Mouse (Mus musculus) adrenal gland, adult 18-20 months (tissue): ENCODE results near the gene Tril. TPM values are rescaled to one million over a fixed set of nuclear protein-coding genes. Genes with fewer than 3 reads are reported as not detected.

Experiments
- DNase-seq, 2 experiments: peaks; one replicate each; pipeline ENCODE4 v3.0.0; 2021 to 2022; ENCODE audit warnings: low spot score in 2 of 2
- long read RNA-seq, 2 experiments: library from polyadenylated mRNA; stranded (forward); transcript quantifications; one replicate each; pipeline ENCODE4 v2.0.0; 2021
- total RNA-seq, 2 experiments: library from RNA; stranded (reverse); gene quantifications; 1 replicate in 1 of 2; 2 replicates in 1 of 2; pipeline ENCODE4 v1.2.3; 2021

Gene Tril
- 1 to 10 TPM; 4.9 to 6.2 TPM for total RNA-seq
- long read RNA-seq, experiment 1, full-length matches to known transcripts, result 4 of 4 reads
- long read RNA-seq, experiment 1, partial matches to known transcripts, result 0 of 4 reads
- long read RNA-seq, experiment 1, other reads (novel, unspliced or antisense), result 0 of 4 reads
- long read RNA-seq, experiment 2, full-length matches to known transcripts, result 19 of 19 reads
- long read RNA-seq, experiment 2, partial matches to known transcripts, result 0 of 19 reads
- long read RNA-seq, experiment 2, other reads (novel, unspliced or antisense), result 0 of 19 reads

- DNase-seq, result peak; percentile 47 to 59
Observed at GRCm38 (mm10) chr6:53820486-53820985, at the start of gene Tril. Gene Tril, minus strand, starts transcription at chr6:53820830.

GRCm38 (mm10) chr6:53863011-53863410 is 42.4 kb upstream of the Tril start:
- no peak for DNase-seq

DNA sequence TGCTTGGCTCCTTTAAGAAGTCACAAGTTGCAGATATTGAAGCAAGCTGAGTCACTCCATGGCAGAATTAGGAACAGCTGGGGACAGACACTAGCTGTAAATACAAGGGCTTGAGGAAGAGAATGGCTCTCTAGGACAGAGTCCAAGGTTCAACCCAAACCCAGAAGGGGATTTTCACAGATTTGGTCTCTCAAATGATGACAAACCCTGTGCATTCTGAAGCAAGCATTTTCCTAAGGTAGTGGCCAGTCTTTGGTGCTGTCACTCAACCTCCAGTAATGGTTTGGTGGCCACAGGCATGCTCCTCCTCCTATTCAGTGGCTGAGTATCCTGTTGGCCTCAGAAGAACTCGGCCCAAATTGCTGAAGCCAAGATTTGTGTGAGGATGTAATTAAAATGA is 38.5 kb upstream of the Tril start:
- DNase-seq, result no peak

DNA sequence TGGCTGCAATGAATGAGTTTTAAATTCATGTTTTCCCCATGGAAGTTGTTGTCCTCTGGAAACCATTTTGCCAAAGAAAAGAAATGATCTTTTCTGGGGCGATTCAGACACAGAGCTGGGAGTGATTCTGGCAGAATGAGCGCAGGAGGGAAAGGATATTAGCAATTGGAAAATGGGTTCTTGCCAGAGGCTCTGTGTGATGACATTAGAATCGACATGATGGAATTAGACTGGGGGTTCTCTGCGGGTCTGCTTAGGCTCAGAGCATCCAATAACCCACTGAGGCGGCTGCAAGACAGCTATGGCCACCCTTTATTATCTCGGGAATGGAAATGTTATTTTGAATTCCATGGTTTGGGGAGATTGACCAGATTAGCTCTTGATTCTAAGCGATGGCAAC is 37.2 kb upstream of the Tril start:
- no peak for DNase-seq

- no peak for DNase-seq
Observed at GRCm38 (mm10) chr6:53856775-53857174, 36.1 kb upstream of the Tril start.

DNA sequence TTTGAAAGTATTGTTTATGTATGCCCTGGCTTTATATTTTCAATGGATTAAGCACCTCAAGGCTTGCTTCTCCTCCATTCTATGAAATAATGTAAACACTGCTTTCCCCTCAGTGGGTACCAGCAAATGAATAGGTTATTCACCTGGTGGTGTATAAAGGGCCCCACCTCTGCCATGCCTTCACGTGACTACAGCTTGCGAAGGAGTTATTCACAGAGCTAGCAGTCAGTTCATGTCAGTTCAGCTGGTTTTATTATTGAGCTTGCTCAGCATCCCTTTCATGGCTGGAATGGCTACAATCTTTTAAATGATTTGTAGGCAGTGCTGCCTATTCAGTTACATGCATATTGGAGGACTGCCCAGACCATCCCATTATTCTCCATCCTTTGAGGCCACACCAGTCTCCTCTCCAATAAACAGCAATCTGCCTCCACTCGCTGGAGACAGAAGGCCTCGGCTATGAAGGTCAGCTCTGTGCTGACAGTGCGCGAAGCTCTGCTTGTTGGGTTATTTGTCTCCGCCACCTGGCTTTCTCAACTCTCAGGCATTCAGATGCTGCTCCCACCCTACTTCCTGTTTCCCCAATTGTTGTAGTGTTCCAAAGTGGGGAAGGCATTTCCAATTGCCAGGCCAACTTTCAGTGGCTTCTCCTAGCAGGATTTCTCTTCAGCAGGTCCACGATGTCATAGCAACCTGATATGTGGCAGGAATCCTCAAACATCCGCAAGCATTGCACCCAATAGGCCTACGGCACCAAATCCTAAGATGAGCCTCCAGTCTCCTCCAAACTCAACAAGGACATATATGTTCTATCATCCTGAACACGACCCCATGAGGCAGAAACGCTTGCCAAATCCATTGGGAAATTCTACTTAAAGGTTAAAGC is 34.6 kb upstream of the Tril start:
- no peak for DNase-seq

DNA sequence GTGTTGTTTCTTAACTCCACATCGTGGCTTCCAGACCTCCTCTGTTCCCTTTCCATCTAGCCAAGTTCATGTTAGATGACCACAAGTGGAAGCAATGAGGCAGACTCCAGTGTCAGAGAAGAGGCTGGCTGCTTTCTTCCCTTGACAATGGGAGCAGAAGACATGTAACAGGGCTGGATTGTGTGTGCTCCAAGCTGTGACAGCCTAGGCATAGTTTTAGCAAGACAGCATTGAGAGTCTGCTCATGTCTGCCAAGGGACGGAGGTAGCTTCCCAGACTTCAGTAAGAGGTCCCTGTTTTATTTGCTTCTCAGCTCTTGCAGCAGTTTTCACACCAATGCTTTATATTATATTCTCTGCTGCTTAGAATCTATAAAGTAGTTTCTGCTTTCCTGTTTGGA is 33.6 kb upstream of the Tril start:
- no peak for DNase-seq

- DNase-seq, result no peak
Observed at GRCm38 (mm10) chr6:53853546-53853945, 32.9 kb upstream of the Tril start.

DNA sequence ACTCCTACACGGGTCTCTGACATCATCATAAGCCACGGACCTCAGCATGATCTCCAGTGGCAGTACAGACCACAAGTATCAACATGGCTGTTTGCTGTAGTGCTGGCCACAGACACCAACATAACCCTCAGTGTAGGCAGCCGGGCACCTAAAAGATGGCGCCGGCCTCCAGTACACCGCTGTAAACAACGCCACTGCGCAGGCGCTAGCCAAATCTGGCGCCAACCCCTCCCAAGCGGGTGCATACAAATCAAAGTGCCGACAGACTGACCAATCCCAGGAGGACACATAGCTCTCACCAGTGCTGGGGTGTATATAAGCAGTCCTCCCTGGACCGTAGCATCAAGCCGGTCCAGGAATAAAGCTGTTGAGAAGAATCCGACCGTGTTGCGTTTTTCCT is 24.0 kb upstream of the Tril start:
- no peak for DNase-seq

DNA sequence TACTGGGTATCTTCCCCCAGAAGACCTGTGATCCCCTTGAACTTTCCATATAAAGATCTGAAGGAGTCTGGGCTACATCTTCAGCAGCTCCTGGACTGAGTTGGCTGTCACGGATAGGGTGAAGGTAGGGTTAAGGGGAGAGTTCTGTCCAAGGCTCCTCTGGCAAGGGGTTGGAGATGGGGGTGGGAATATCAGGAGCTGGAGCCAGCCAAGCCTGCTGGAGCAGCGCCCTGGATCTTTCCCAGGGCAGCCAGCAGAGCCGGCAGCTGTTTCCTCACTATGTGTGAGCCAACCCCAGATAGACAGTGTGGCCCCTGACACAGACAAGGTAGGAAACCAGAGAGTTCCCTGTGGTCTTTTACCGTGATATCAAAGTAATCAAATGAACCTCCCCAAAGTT is 4.6 kb upstream of the Tril start:
- no peak for DNase-seq

DNA sequence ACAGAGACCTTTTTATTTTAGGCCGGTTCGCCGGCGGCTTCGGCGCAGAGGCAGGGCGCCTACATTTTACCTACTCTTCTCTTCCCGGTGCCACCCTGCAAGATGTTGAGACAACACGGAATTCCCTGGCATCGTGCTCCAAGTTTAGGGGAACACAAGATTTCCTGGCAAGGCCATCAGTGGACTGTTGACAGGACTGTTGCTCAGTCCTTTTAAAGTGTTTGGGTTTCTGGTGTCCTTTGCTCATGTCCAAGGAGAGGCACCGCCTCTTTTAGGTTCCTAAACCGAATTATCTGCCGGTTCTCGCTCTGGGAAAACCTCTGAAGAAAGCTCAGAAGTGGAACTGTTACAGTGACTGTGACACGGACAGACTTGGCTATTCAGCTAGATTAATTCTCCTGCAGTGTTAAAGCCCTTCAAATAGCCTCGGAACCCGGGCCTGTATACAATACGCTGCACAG is 441 bp upstream of the Tril start:
- DNase-seq, result no peak

DNA sequence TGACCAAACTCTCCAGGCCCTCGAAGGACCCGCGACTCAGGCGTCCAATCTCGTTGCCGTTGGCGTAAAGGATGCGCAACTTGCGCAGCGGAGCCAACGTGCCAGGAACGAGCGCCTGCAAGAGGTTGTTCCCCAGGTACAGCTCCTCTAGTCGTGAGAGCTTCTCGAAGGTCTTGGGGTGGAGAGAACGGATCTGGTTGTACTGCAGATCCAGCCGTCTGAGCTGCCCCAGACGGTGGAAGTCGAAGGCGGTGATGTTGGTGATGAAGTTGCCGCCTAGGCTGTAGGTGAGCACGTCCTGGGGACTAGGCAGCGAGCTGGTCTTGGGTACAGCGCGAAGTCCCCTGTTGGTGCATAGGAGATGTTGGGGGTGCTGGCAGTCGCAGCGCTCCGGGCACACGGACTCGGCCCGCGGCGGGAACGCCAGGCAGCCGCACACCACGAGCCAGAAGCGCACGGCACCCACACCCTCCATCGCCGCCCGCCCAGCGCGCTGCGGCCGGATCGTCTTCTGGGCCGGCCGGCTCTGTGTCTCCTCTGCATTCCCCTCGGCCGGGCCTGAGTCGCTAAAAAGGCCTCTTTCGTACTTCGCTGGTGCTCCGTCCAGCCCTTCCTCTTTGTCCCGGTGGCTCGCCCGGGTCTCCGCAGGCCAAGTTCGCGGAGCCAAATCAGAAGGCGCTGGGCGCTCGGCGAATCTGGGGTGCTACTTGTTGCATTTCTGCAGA is 707 bp downstream of the Tril start:
- DNase-seq, result peak in 1 of 2 experiments; percentile 43

DNA sequence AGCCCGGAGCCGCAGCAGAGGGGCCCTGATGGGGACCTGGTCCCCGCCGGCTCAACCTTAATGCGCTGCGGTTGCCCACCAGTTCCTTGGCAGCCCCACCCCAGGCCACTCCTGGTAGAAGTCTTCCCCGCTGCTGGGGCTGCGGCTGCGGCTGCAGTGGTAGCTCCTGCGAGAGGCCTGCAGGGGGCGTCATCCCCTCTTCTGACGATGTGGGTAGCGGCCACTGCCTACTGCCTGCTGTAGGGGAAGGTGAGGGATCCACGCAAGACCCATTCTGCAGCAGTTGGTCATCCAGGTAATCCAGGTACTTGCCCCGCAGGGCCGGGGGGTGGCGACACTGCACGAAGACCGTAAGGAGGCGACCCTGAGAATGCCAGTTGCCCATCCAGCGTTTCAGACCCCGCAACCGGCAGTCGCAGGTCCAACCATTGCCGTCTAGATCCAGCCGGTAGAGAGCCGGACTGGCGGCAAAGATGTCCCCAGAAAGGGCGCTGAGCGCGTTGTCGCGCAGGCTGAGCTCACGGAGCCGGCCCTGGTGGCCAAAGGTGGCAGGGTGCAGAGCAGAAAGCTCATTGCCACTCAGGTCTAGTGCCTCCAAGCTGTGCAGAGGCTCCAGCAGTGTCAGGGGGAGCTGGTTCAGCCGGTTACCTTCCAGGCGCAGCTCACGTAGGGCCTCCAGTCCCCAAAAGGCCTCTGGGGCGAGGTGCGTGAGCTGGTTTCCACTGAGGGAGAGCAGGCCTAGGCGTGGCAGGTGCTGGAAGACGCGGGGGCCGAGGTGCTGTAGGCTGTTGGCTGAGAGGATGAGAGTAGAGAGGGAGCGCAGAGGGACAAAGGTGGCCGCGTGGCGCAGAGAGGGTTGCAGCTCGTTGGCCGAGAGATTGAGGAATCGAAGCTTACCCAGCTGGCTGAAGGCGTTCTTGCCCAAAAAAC is 1.6 kb downstream of the Tril start:
- DNase-seq, result no peak

DNA sequence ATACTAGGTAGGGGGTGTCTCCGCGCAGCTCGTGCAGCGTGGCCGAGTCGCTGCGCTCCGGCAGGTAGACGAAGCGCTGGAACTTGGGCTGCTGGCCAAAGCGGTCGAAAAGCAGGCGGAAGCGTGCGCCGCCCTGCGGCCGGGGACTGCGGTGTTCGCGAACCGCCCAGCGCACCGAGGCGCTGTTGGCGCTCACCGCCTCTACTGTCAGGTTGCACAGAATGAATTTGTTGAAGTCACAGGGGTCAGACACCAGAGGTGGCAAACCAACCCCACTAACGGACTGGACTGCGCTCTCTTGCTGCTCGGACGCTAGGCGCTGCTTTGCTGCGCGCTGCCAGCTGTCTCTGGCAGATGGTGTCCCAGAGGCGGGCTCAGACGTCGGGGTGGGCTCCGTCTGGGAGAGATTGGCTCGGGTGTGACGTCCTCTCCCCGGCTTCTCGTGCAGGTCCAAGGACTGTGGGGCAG is 2.3 kb downstream of the Tril start:
- DNase-seq, result peak; percentile 78 to 82

GRCm38 (mm10) chr6:53817763-53818174 is 2.9 kb downstream of the Tril start:
- DNase-seq, result no peak

GRCm38 (mm10) chr6:53816661-53817060 is 4.0 kb downstream of the Tril start:
- no peak for DNase-seq

DNA sequence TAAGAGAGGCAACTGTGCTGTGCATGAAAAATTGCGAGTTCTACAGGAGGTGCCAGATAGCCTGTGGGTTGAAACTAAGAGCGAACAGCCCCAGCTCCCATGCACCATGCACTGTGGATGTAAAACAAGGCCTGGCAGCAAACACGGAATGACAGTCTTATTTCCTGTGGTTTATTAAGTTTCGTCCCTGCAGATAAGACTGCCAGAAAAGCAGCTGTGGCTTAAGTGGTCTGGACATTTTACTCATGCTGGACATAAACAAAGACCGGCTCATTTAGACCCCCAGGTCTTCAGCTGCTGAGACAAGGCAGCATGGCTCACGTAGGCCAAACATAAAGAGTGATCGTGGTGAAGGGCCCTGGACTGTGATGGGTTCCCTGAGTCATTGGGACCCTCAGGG is 4.9 kb downstream of the Tril start:
- DNase-seq, result no peak

- DNase-seq, result no peak
Observed at GRCm38 (mm10) chr6:53814214-53814613, 6.4 kb downstream of the Tril start.

GRCm38 (mm10) chr6:53812242-53812641 is 8.4 kb downstream of the Tril start:
- DNase-seq, result no peak

- no peak for DNase-seq
Observed at GRCm38 (mm10) chr6:53808801-53809200, 11.8 kb downstream of the Tril start.
